Mouse (Mus musculus): ENCODE measurements around the gene Rab11a. TPM values are rescaled to one million over a fixed set of nuclear protein-coding genes. Genes with fewer than 3 reads are reported as not detected.
A peak's percentile ranks its signal among the peaks of the same experiment; 100 is the strongest.
"Not testable (repeated sequence)": the region's sequence is repeated elsewhere in the genome, so short reads cannot be mapped to it uniquely, and the experiment has no call there.

The Rab11a gene
- total RNA-seq, 2 experiments from 2014 or later: 87.7 to 96.7 TPM

- Histone ChIP-seq H3K4me3 (peak overlapping the region; percentile 99), H3K27ac (peak overlapping the region; percentile 98)
- intact Hi-C loops (cut with DNase I): loop anchor here (5.0 kb wide), 1 partner anchor 75 kb away; the partner anchor contains the start of gene Dennd4a
- peak; percentile 67 for DNase-seq
- TF ChIP-seq CTCF (IDR thresholded peaks at IDR 0.05): peak; percentile 36
These were observed 736 bp downstream of the Rab11a start for GRCm38 (mm10) chr9:64736639-64737405.

GRCm38 (mm10) chr9:64736076-64736638 lies 1.4 kb downstream of the Rab11a start:
- intact Hi-C loops (cut with DNase I): loop anchor here (5.0 kb wide), 1 partner anchor 76 kb away; the partner anchor contains the start of gene Dennd4a
- TF ChIP-seq CTCF (IDR thresholded peaks at IDR 0.05): no peak
- Histone ChIP-seq H3K4me3 (peak overlapping the region; percentile 99), H3K27ac (peak overlapping the region; percentile 98)
- no peak for DNase-seq

GRCm38 (mm10) chr9:64734992-64735391 lies 2.6 kb downstream of the Rab11a start:
- peak overlapping the region; percentile 98 for H3K27ac ChIP-seq
- intact Hi-C loops (cut with DNase I): loop anchor here (5.0 kb wide), 1 partner anchor 77 kb away; the partner anchor contains the start of gene Dennd4a
- H3K4me3 ChIP-seq: peak overlapping the region; percentile 5
- DNase-seq: not testable (repeated sequence)

- Histone ChIP-seq H3K27ac (peak overlapping the region; percentile 98), H3K4me3 (peak overlapping the region; percentile 15)
- no peak for DNase-seq
- no peak for TF ChIP-seq CTCF (IDR thresholded peaks at IDR 0.05)
- intact Hi-C loops (cut with DNase I): no loop called here
These were observed 3.4 kb downstream of the Rab11a start for GRCm38 (mm10) chr9:64734166-64734565.

DNA sequence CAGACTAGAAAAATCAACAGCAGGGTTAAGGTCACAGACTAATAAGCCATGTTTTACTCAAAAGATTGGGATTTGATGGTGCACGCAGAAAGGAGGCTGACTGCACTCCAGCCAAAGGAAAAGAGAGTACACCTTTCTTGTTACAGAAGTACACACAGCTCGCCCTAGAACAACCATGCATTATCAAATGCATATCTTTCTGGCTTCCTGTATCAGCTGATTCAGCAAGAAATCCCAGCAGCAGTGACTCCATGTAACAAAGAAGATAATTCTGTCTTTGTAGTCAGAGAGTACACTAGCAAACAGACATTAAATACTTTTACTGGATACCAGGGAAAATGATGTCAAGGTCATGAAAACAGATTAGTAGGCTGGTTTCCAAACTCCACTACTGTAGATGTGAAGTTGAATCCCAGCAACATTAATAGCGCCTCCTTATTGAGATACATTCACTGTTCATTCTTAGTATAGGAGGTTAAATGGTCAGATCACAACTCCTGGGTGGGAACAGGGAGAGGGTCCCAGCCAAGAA lies 6.5 kb downstream of the Rab11a start:
- intact Hi-C loops (cut with DNase I): no loop called here
- TF ChIP-seq CTCF (IDR thresholded peaks at IDR 0.05): no peak
- no peak overlapping the region for H3K27ac ChIP-seq

GRCm38 (mm10) chr9:64726454-64726853 lies 11.1 kb downstream of the Rab11a start:
- no peak overlapping the region for H3K27ac ChIP-seq
- TF ChIP-seq CTCF (IDR thresholded peaks at IDR 0.05): no peak
- intact Hi-C loops (cut with DNase I): no loop called here
- no peak for DNase-seq
- no peak overlapping the region for H3K4me3 ChIP-seq

More for the DNA sequence above, 6.5 kb downstream of the Rab11a start:
- H3K4me3 ChIP-seq: no peak overlapping the region
- no peak for DNase-seq

GRCm38 (mm10) chr9:64719526-64720163 lies 17.9 kb downstream of the Rab11a start:
- Histone ChIP-seq H3K27ac (no peak overlapping the region), H3K4me3 (no peak overlapping the region)
- DNase-seq: no peak
- intact Hi-C loops (cut with DNase I): no loop called here
- no peak for TF ChIP-seq CTCF (IDR thresholded peaks at IDR 0.05)

GRCm38 (mm10) chr9:64710291-64710690 lies 27.3 kb downstream of the Rab11a start:
- H3K4me3 ChIP-seq; DNase-seq; H3K27ac ChIP-seq; intact Hi-C loops (cut with DNase I): not testable (repeated sequence)

- no peak overlapping the region for H3K4me3 ChIP-seq
- no peak overlapping the region for H3K27ac ChIP-seq
- intact Hi-C loops (cut with DNase I): no loop called here
- no peak for TF ChIP-seq CTCF (IDR thresholded peaks at IDR 0.05)
- no peak for DNase-seq
These were observed 33.3 kb downstream of the Rab11a start for GRCm38 (mm10) chr9:64704073-64704840.

- DNase-seq: no peak
- no peak for TF ChIP-seq CTCF (IDR thresholded peaks at IDR 0.05)
- intact Hi-C loops (cut with DNase I): no loop called here
- Histone ChIP-seq H3K27ac (peak overlapping the region; percentile 20; the same call in 1 of the 2 replicates), H3K4me3 (no peak overlapping the region)
These were observed 34.1 kb downstream of the Rab11a start for GRCm38 (mm10) chr9:64703420-64703965.

- 0 out of 2 replicates have a peak overlapping the region, but pooled peaks have one; percentile 20 for H3K27ac ChIP-seq
- peak; percentile 39 for DNase-seq
These were observed 34.6 kb downstream of the Rab11a start for GRCm38 (mm10) chr9:64702937-64703336.

GRCm38 (mm10) chr9:64702391-64702790 lies 35.2 kb downstream of the Rab11a start:
- no peak overlapping the region for H3K27ac ChIP-seq
- intact Hi-C loops (cut with DNase I): no loop called here

More at GRCm38 (mm10) chr9:64702937-64703336, 34.6 kb downstream of the Rab11a start:
- H3K4me3 ChIP-seq: no peak overlapping the region
- TF ChIP-seq CTCF (IDR thresholded peaks at IDR 0.05): no peak
- intact Hi-C loops (cut with DNase I): no loop called here

More at GRCm38 (mm10) chr9:64702391-64702790, 35.2 kb downstream of the Rab11a start:
- H3K4me3 ChIP-seq: no peak overlapping the region
- no peak for TF ChIP-seq CTCF (IDR thresholded peaks at IDR 0.05)
- DNase-seq: no peak

All from gastrocnemius, adult 2 months (tissue).